Mouse (Mus musculus): ENCODE measurements around the gene Abcc12. TPM values are rescaled to one million over a fixed set of nuclear protein-coding genes. Genes with fewer than 3 reads are reported as not detected.

The Abcc12 gene
- total RNA-seq, 2 experiments from 2014 or later, result not detected

GRCm38 (mm10) chr8:86438133-86438982, 142.1 kb downstream of the Abcc12 start:
- DNase-seq (ENCODE audit: low spot score in 2 of 2), result no peak

DNA sequence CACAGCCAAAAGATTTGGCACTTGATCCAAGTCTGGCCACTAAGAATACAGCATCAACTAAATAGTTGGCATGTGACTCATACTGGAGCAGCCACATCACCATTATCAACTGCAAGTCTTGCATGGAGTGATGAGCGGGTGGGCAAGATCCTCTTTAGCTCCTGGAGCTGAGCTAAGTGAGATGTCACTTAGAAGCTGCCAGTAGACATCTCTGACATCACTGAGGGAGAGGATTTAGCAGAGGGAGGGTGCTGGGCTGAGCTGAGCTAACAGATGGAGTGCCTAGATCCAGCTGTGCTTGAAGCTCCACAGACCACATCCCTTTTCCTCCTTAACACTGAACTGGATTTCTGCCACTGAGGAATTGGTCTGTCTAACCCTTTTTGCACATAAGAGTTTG, 143.1 kb downstream of the Abcc12 start:
- DNase-seq (ENCODE audit: low spot score in 2 of 2), result no peak

Small RNA genes within 50 kb of the gene (microRNA-seq; reads per million reads assigned to microRNA genes)
- gene Gm44348 (ENCODE audit: borderline number of aligned reads in 2 of 2), result 0 reads per million in 2 experiments

Other genes starting within 250 kb of the Abcc12 start
- 100 to 1,000 TPM; 116 to 139 TPM for gene Lonp2, start 43.4 kb upstream of the Abcc12 start, total RNA-seq (2021)
- gene Gm10638, start 165.0 kb upstream of the Abcc12 start, total RNA-seq (2021), result 1 to 10 TPM; 2.6 to 4.5 TPM
- 10 to 100 TPM; 16.9 to 17.4 TPM for gene Siah1a, start 165.2 kb upstream of the Abcc12 start, total RNA-seq (2021)